Mouse (Mus musculus): ENCODE results near the gene Grhl3. TPM values are rescaled to one million over a fixed set of nuclear protein-coding genes. Genes with fewer than 3 reads are reported as not detected.
A peak's percentile ranks its signal among the peaks of the same experiment; 100 is the strongest.

The Grhl3 gene
- polyA plus RNA-seq, 1 experiment: not detected

- Histone ChIP-seq H3K27me3 (replicated peaks) (peaks cover 94% of the 10 kb centered on the region), H3K4me3 (replicated peaks) (no peak overlapping the region), H3K4me1 (peaks cover 37% of the 10 kb centered on the region), H3K9me3 (no peaks in the 10 kb centered on the region), H3K36me3 (replicated peaks; ENCODE audit: low read length) (no peaks in the 10 kb centered on the region)
- TF ChIP-seq GATA1 (IDR thresholded peaks at IDR 0.05; ENCODE audit: borderline replicate concordance, low read length) (no peak), FLI1 (IDR thresholded peaks at IDR 0.05; ENCODE audit: low read length) (no peak)
These were observed 9.6 kb downstream of the Grhl3 start for GRCm38 (mm10) chr4:135563794-135564193.

- TF ChIP-seq GATA1 (IDR thresholded peaks at IDR 0.05; ENCODE audit: borderline replicate concordance, low read length) (no peak), FLI1 (IDR thresholded peaks at IDR 0.05; ENCODE audit: low read length) (no peak)
- H3K36me3 ChIP-seq (replicated peaks; ENCODE audit: low read length): no peaks in the 10 kb centered on the region
- no peaks in the 10 kb centered on the region for H3K9me3 ChIP-seq
- peaks cover 79% of the 10 kb centered on the region for H3K27me3 ChIP-seq (replicated peaks)
- H3K4me3 ChIP-seq (replicated peaks): no peak overlapping the region
- peaks cover 34% of the 10 kb centered on the region for H3K4me1 ChIP-seq
These were observed 24.1 kb downstream of the Grhl3 start for GRCm38 (mm10) chr4:135549323-135549722.

- no peaks in the 10 kb centered on the region for H3K9me3 ChIP-seq
- H3K27me3 ChIP-seq (replicated peaks): peaks cover 77% of the 10 kb centered on the region
- peaks cover 31% of the 10 kb centered on the region for H3K4me1 ChIP-seq
- TF ChIP-seq GATA1 (IDR thresholded peaks at IDR 0.05; ENCODE audit: borderline replicate concordance, low read length): no peak
- TF ChIP-seq FLI1 (IDR thresholded peaks at IDR 0.05; ENCODE audit: low read length): no peak
- H3K4me3 ChIP-seq (replicated peaks): no peak overlapping the region
- no peaks in the 10 kb centered on the region for H3K36me3 ChIP-seq (replicated peaks; ENCODE audit: low read length)
These were observed 24.8 kb downstream of the Grhl3 start for GRCm38 (mm10) chr4:135548521-135549077.

- no peaks in the 10 kb centered on the region for H3K9me3 ChIP-seq
- H3K4me1 ChIP-seq: peaks cover 31% of the 10 kb centered on the region
- peaks cover 77% of the 10 kb centered on the region for H3K27me3 ChIP-seq (replicated peaks)
- no peaks in the 10 kb centered on the region for H3K36me3 ChIP-seq (replicated peaks; ENCODE audit: low read length)
- no peak overlapping the region for H3K4me3 ChIP-seq (replicated peaks)
- TF ChIP-seq FLI1 (IDR thresholded peaks at IDR 0.05; ENCODE audit: low read length) (no peak), GATA1 (IDR thresholded peaks at IDR 0.05; ENCODE audit: borderline replicate concordance, low read length) (no peak)
These were observed 25.3 kb downstream of the Grhl3 start for GRCm38 (mm10) chr4:135548108-135548507.

- H3K4me1 ChIP-seq: peaks cover 31% of the 10 kb centered on the region
- TF ChIP-seq GATA1 (IDR thresholded peaks at IDR 0.05; ENCODE audit: borderline replicate concordance, low read length) (no peak), FLI1 (IDR thresholded peaks at IDR 0.05; ENCODE audit: low read length) (no peak)
- no peaks in the 10 kb centered on the region for H3K36me3 ChIP-seq (replicated peaks; ENCODE audit: low read length)
- no peaks in the 10 kb centered on the region for H3K9me3 ChIP-seq
- H3K4me3 ChIP-seq (replicated peaks): no peak overlapping the region
- H3K27me3 ChIP-seq (replicated peaks): peaks cover 77% of the 10 kb centered on the region
These were observed 25.9 kb downstream of the Grhl3 start for GRCm38 (mm10) chr4:135547551-135547950.

- TF ChIP-seq FLI1 (IDR thresholded peaks at IDR 0.05; ENCODE audit: low read length): no peak
- no peak for TF ChIP-seq GATA1 (IDR thresholded peaks at IDR 0.05; ENCODE audit: borderline replicate concordance, low read length)
- H3K9me3 ChIP-seq: no peaks in the 10 kb centered on the region
- H3K4me3 ChIP-seq (replicated peaks): no peak overlapping the region
- peaks cover 75% of the 10 kb centered on the region for H3K27me3 ChIP-seq (replicated peaks)
- H3K4me1 ChIP-seq: peaks cover 31% of the 10 kb centered on the region
- H3K36me3 ChIP-seq (replicated peaks; ENCODE audit: low read length): no peaks in the 10 kb centered on the region
These were observed 26.6 kb downstream of the Grhl3 start for GRCm38 (mm10) chr4:135546793-135547192.

- H3K4me3 ChIP-seq (replicated peaks): no peak overlapping the region
- H3K27me3 ChIP-seq (replicated peaks): peaks cover 67% of the 10 kb centered on the region
- no peaks in the 10 kb centered on the region for H3K36me3 ChIP-seq (replicated peaks; ENCODE audit: low read length)
- no peaks in the 10 kb centered on the region for H3K9me3 ChIP-seq
- TF ChIP-seq FLI1 (IDR thresholded peaks at IDR 0.05; ENCODE audit: low read length) (no peak), GATA1 (IDR thresholded peaks at IDR 0.05; ENCODE audit: borderline replicate concordance, low read length) (no peak)
- H3K4me1 ChIP-seq: peaks cover 36% of the 10 kb centered on the region
These were observed 27.4 kb downstream of the Grhl3 start for GRCm38 (mm10) chr4:135546008-135546407.

GRCm38 (mm10) chr4:135545080-135545511 is 28.3 kb downstream of the Grhl3 start:
- H3K4me3 ChIP-seq (replicated peaks): peak overlapping the region; percentile 91
- peaks cover 60% of the 10 kb centered on the region for H3K27me3 ChIP-seq (replicated peaks)
- peaks cover 36% of the 10 kb centered on the region for H3K4me1 ChIP-seq
- H3K36me3 ChIP-seq (replicated peaks; ENCODE audit: low read length): no peaks in the 10 kb centered on the region
- TF ChIP-seq FLI1 (IDR thresholded peaks at IDR 0.05; ENCODE audit: low read length) (no peak), GATA1 (IDR thresholded peaks at IDR 0.05; ENCODE audit: borderline replicate concordance, low read length) (no peak)
- H3K9me3 ChIP-seq: no peaks in the 10 kb centered on the region; the same call in 1 of the 2 replicates

- H3K4me1 ChIP-seq: peaks cover 39% of the 10 kb centered on the region
- TF ChIP-seq GATA1 (IDR thresholded peaks at IDR 0.05; ENCODE audit: borderline replicate concordance, low read length): no peak
- no peak for TF ChIP-seq FLI1 (IDR thresholded peaks at IDR 0.05; ENCODE audit: low read length)
- H3K9me3 ChIP-seq: peaks cover 7% of the 10 kb centered on the region
- peaks cover 60% of the 10 kb centered on the region for H3K27me3 ChIP-seq (replicated peaks)
- H3K36me3 ChIP-seq (replicated peaks; ENCODE audit: low read length): no peaks in the 10 kb centered on the region
- no peak overlapping the region for H3K4me3 ChIP-seq (replicated peaks)
These were observed 29.1 kb downstream of the Grhl3 start for GRCm38 (mm10) chr4:135544284-135544683.

GRCm38 (mm10) chr4:135540057-135540456 is 33.4 kb downstream of the Grhl3 start:
- Histone ChIP-seq H3K36me3 (replicated peaks; ENCODE audit: low read length) (no peaks in the 10 kb centered on the region), H3K4me1 (peaks cover 23% of the 10 kb centered on the region), H3K4me3 (replicated peaks) (peak overlapping the region; percentile 13), H3K27me3 (replicated peaks) (peaks cover 66% of the 10 kb centered on the region), H3K9me3 (peaks cover 13% of the 10 kb centered on the region)
- TF ChIP-seq GATA1 (IDR thresholded peaks at IDR 0.05; ENCODE audit: borderline replicate concordance, low read length) (no peak), FLI1 (IDR thresholded peaks at IDR 0.05; ENCODE audit: low read length) (no peak)

Measured in megakaryocyte, embryonic 14.5 days (primary cell).